Mouse (Mus musculus) erythroblast, embryonic 14.5 days (primary cell): ENCODE data around the gene Orc3. TPM values are rescaled to one million over a fixed set of nuclear protein-coding genes. Genes with fewer than 3 reads are reported as not detected.

Experiments
- H3K27me3 ChIP-seq: 2 replicates; pipeline ENCODE4 v1.6.1; 2012; ENCODE audit warnings: inconsistent platforms; ENCODE audit not compliant: control insufficient read depth
- H3K36me3 ChIP-seq: 2 replicates; pipeline ENCODE4 v1.6.1; 2012; ENCODE audit warnings: mild to moderate bottlenecking, inconsistent platforms; ENCODE audit not compliant: control insufficient read depth
- H3K4me1 ChIP-seq: 2 replicates; pipeline ENCODE4 v1.6.1; 2012; ENCODE audit warnings: inconsistent platforms; ENCODE audit not compliant: control insufficient read depth
- H3K4me3 ChIP-seq: replicated peaks from 2 replicates; pipeline ENCODE3; 2012; ENCODE audit warnings: moderate library complexity, mild to moderate bottlenecking, inconsistent platforms
- H3K9me3 ChIP-seq: 2 replicates; pipeline ENCODE4 v1.6.1; 2012; ENCODE audit warnings: low read length, inconsistent platforms, mixed read lengths; ENCODE audit not compliant: control insufficient read depth
- GATA1 ChIP-seq: IDR thresholded peaks from 2 replicates; pipeline ENCODE4 v1.6.1; 2012; ENCODE audit warnings: low read length, inconsistent platforms, mixed read lengths
- TAL1 ChIP-seq: IDR thresholded peaks from 3 replicates; pipeline ENCODE4 v1.6.1; 2012; ENCODE audit warnings: low read length, inconsistent platforms, mixed read lengths
- polyA plus RNA-seq: library from polyadenylated mRNA; stranded (reverse); fragments of >175 nt; gene quantifications from 2 replicates; pipeline ENCODE4 v1.2.3, GENCODE M21; 2012

Orc3 gene
- polyA plus RNA-seq, 1 experiment = 0.45 TPM

DNA sequence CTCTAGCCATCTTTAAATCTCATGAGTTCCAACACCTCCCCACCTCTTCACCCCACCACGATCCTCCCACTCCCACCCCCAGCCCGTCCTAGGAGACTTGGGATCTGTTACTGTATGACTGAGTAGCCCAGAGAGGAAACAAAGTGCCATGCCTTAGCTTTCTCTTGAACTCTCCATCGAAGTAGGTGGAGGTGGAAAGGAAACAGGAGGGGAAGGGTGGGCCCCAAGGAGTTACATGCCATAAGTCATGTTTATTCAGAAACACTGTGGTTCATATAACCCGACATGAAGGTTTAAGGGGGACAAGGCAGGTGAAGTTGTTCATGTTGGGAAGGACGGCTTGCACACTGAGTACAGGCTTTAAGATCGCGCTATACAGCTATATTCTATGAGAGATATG, 22.6 kb upstream of the Orc3 start:
- Histone ChIP-seq H3K36me3 (peaks cover 30% of the 10 kb centered on the region), H3K27me3 (no peaks in the 10 kb centered on the region), H3K4me1 (no peaks in the 10 kb centered on the region), H3K4me3 (no peak overlapping the region), H3K9me3 (no peaks in the 10 kb centered on the region)
- TF ChIP-seq TAL1 = no peak
- TF ChIP-seq GATA1 = no peak

DNA sequence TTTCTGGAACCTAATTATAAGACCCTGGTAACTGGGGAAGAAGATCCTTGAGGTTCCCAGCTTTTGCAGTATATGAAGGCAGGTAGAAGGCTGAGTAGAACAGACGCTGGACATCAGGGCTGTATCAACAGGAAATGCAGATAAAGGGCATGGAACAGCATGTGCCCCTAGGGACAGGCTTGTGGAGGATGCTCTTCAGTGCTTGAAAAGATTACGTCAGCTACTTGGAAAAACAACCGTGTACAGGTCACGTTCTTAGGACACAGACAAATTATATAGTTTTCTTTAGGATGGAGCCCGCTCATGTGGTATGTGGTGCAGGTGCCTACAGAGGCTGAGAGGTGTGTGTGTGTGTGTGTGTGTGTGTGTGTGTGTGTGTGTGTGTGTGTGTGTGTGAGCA, 21.3 kb upstream of the Orc3 start:
- peaks cover 34% of the 10 kb centered on the region for H3K36me3 ChIP-seq
- no peaks in the 10 kb centered on the region for H3K9me3 ChIP-seq
- H3K27me3 ChIP-seq = no peaks in the 10 kb centered on the region
- H3K4me3 ChIP-seq = no peak overlapping the region
- TF ChIP-seq TAL1 = no peak
- TF ChIP-seq GATA1 = no peak
- no peaks in the 10 kb centered on the region for H3K4me1 ChIP-seq

DNA sequence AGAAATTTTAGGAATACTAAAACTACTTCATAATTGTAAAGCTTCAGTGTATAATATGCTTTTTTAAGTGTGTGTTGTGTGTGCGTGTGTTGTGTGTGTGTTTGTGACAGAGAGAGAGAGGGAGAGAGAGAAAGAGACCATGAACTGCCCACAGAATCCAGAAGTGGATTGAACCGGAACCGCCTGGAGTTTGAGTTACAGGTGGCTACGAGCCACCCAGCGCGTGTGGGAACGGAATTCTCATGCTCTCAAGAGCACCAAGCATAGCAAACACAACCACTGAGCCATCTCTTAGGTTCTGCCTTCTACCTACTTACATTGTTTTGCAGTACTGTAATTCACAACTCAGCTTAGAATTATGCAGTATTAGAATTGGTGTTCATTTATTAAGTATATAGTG, 19.4 kb upstream of the Orc3 start:
- Histone ChIP-seq H3K4me1 (no peaks in the 10 kb centered on the region), H3K27me3 (no peaks in the 10 kb centered on the region), H3K9me3 (no peaks in the 10 kb centered on the region), H3K36me3 (peaks cover 30% of the 10 kb centered on the region), H3K4me3 (no peak overlapping the region)
- TF ChIP-seq GATA1 (no peak), TAL1 (no peak)

DNA sequence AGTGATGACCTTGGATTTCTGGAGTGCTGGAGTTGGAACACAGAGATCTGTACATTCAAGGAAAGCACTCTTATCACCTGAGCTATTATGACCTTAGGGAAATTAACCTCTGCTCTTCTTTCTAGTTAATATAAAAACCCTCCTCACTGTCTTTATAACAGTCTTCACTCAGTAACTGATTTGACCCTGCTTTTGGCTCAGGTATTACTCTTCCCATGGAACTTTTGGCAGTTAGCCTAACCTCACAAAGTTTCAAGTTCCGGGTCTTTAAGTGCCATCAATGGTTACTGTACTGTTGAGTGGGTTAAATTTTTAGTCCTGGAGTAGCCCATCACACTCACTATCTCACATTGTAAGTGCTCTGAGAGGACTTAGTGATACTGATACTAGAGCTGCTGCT, 15.2 kb upstream of the Orc3 start:
- H3K27me3 ChIP-seq = no peaks in the 10 kb centered on the region
- H3K4me1 ChIP-seq = no peaks in the 10 kb centered on the region
- no peak overlapping the region for H3K4me3 ChIP-seq
- H3K36me3 ChIP-seq = peaks cover 49% of the 10 kb centered on the region
- H3K9me3 ChIP-seq = no peaks in the 10 kb centered on the region
- no peak for TF ChIP-seq GATA1
- TF ChIP-seq TAL1 = no peak

DNA sequence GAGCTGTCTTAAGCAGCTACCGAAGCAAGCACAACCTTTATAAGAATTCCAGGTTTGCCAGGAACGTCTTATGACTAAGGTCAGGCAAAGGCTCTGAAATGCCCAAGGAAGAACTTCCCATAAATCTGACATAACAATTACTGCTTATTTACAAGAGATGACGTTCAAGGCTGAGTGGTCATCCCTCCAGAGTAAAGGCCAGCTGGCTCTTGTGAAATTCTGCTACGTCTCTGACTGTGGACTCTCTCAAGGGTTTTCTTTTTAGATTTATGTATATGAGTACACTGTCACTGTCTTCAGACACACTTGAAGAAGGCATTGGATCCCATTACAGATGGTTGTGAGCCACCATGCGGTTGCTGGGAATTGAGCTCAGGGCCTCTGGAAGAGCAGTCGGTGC, 11.7 kb upstream of the Orc3 start:
- no peak overlapping the region for H3K4me3 ChIP-seq
- TF ChIP-seq TAL1 (no peak), GATA1 (no peak)

DNA sequence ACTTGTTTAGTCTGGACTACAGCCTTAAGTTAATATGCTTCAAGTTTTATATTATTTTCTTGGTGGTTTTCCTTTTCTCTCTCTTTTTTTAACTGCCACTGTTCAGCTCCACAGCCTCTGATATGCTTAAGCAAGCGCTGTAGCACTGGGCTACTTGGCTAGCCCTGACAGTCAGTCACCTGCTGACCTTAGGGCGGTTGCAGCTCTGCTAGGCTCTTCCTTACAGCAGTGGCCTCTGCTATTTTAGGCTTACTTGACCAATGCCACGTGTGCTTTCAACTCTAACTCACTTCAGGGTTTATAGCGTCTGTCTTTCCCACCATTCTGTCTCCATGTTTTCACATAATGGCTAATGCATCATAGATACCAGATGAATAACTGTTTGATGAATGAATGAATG, 10.8 kb upstream of the Orc3 start:
- Histone ChIP-seq H3K9me3 (no peaks in the 10 kb centered on the region), H3K4me1 (no peaks in the 10 kb centered on the region), H3K36me3 (peaks cover 33% of the 10 kb centered on the region), H3K4me3 (no peak overlapping the region), H3K27me3 (no peaks in the 10 kb centered on the region)
- TF ChIP-seq GATA1 = no peak
- no peak for TF ChIP-seq TAL1

More for the DNA sequence above, 11.7 kb upstream of the Orc3 start:
- Histone ChIP-seq H3K9me3 (no peaks in the 10 kb centered on the region), H3K27me3 (no peaks in the 10 kb centered on the region), H3K4me1 (no peaks in the 10 kb centered on the region), H3K36me3 (peaks cover 39% of the 10 kb centered on the region)

DNA sequence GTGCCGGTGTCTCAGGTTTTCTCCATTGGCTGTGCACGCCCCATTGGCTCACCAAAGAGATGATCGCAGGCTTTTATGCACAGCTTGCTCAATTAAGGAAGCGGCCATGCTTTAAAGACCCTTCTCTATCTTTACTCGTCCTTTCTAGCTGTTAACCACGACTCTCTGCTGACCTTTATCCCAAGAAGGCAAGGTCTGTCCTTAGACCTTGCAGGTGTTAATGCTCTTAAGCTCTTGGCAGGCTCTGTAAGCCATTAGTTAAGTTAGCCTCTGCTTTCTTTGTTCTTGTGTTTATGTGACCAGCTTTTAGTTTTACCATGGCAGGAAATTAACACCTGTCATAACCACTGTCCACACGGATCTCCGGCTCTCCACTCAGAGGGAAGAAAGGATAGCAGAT, 1.4 kb upstream of the Orc3 start:
- TF ChIP-seq GATA1 (no peak), TAL1 (no peak)
- Histone ChIP-seq H3K36me3 (peaks cover 7% of the 10 kb centered on the region), H3K27me3 (no peaks in the 10 kb centered on the region), H3K9me3 (no peaks in the 10 kb centered on the region), H3K4me3 (peak overlapping the region; percentile 97), H3K4me1 (peaks cover 38% of the 10 kb centered on the region)

DNA sequence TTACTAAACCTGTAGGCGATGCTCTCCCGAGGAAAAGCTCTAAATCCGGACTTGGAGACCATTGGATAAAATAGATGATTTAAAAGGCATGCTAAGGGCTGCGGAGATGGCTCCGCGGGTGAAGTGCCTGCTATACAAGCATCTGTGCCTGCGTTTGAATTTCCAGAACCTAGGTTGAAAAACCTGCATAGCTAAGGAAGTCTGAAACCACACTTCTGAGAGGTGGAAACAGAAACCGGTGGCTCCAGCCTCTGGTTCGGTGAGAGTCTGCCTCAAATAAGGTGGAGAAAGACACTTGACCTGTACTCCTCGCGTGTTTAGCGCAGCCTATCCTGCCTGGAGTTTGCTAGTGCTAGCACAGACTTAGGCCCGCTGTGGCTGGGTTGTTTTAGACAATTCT, 559 bp upstream of the Orc3 start:
- TF ChIP-seq TAL1 = no peak
- TF ChIP-seq GATA1 = no peak
- peak overlapping the region; percentile 97 for H3K4me3 ChIP-seq
- H3K9me3 ChIP-seq = no peaks in the 10 kb centered on the region
- H3K36me3 ChIP-seq = peaks cover 8% of the 10 kb centered on the region
- H3K4me1 ChIP-seq = peaks cover 38% of the 10 kb centered on the region
- H3K27me3 ChIP-seq = no peaks in the 10 kb centered on the region

DNA sequence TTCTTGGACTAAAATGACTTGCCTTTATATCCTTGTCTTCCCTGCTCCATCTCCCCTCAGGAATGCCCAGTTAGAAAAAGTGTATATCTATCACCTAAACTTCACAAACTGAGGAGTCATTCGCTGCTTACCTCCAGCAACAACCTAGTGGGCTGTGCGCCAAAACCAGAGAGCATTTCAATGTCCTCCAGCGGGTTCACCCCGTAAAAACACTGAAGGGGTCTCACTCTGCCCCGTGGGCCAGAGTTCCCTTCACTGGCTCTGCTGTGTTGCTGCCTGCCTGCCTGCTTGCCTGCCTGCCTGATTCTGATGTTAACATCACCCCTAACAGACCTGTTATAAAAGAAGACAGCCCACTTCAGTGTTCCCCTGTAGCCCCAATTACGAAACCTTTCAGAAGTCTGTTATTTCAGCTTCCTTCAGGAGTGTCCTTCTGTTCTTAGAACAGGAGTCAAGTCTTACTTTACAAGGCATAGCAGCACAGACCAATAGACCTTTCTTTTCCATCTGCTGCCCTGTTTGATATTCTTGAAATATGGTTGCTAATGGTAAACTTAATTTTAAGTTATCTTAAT, 1.1 kb downstream of the Orc3 start:
- no peak for TF ChIP-seq TAL1
- no peak for TF ChIP-seq GATA1
- H3K4me1 ChIP-seq = peaks cover 38% of the 10 kb centered on the region
- no peaks in the 10 kb centered on the region for H3K9me3 ChIP-seq
- H3K27me3 ChIP-seq = no peaks in the 10 kb centered on the region
- H3K36me3 ChIP-seq = peaks cover 21% of the 10 kb centered on the region
- H3K4me3 ChIP-seq = peak overlapping the region; percentile 97

DNA sequence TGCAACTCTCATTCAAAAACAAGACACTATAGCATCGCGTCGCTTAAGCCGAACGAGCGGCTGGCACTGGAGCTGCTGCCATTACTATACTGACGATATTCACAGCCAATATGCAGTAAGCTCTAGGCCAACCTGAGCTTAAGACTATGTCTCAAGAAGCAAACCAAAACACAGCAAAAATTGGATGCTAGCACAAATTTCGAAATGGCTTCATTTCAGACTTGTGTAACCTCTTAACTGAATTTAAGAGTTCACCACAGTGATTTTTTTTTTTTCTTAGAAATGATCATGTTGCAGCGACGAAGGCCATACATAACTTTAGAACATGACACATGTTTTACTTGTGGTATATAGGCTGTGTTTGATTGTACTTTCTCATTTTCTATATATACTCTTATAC, 8.1 kb downstream of the Orc3 start:
- H3K4me1 ChIP-seq = no peaks in the 10 kb centered on the region
- no peak for TF ChIP-seq GATA1
- no peak for TF ChIP-seq TAL1
- no peaks in the 10 kb centered on the region for H3K9me3 ChIP-seq
- H3K4me3 ChIP-seq = no peak overlapping the region
- H3K27me3 ChIP-seq = no peaks in the 10 kb centered on the region
- H3K36me3 ChIP-seq = peaks cover 64% of the 10 kb centered on the region
